Mouse (Mus musculus) forebrain, embryonic 12.5 days (tissue): ENCODE data around the gene Slc25a24. TPM values are rescaled to one million over a fixed set of nuclear protein-coding genes. Genes with fewer than 3 reads are reported as not detected.
A peak's percentile ranks its signal among the peaks of the same experiment; 100 is the strongest.

ENCODE experiments used
- ATAC-seq: fragments of 200-750 bp; cut with Nextera tagmentation; 2 replicates; pipeline ENCODE4 v1.8.0; 2017; ENCODE audit warnings: moderate TSS enrichment; ENCODE audit not compliant: low FRiP score
- H3K27ac ChIP-seq: fragments of 300-500 bp; sonication (generic); 2 replicates; pipeline ENCODE4 v1.5.1; 2016; ENCODE audit warnings: mild to moderate bottlenecking
- H3K27me3 ChIP-seq: fragments of 300-500 bp; sonication (generic); 2 replicates; pipeline ENCODE4 v1.6.1; 2016; ENCODE audit warnings: mild to moderate bottlenecking
- H3K36me3 ChIP-seq: fragments of 300-500 bp; sonication (generic); replicated peaks from 2 replicates; pipeline ENCODE4 v1.6.1; 2016; ENCODE audit warnings: mild to moderate bottlenecking
- H3K4me1 ChIP-seq: fragments of 300-500 bp; sonication (generic); 2 replicates; pipeline ENCODE4 v1.6.1; 2016
- H3K4me2 ChIP-seq: fragments of 300-500 bp; sonication (generic); 2 replicates; pipeline ENCODE4 v1.6.1; 2016; ENCODE audit warnings: mild to moderate bottlenecking, moderate library complexity
- H3K4me3 ChIP-seq: fragments of 300-500 bp; sonication (generic); replicated peaks from 2 replicates; pipeline ENCODE4 v1.5.1; 2016; ENCODE audit warnings: mild to moderate bottlenecking
- H3K9ac ChIP-seq: fragments of 300-500 bp; sonication (generic); 2 replicates; pipeline ENCODE4 v1.6.1; 2016; ENCODE audit warnings: mild to moderate bottlenecking
- H3K9me3 ChIP-seq: fragments of 300-500 bp; sonication (generic); 2 replicates; pipeline ENCODE4 v1.6.1; 2016
- WGBS: fragments of 180-500 bp; shearing (Covaris S2); methylation state at CpG from one replicate; pipeline ENCODE4 v1.1.7; 2016; 5-methylcytosine and 5-hydroxymethylcytosine counted together
- polyA plus RNA-seq: library from polyadenylated mRNA; unstranded; fragments of >200 nt; fragmentation: Nextera tagmentation; extraction: Ambion mirVana; gene quantifications from 2 replicates; pipeline ENCODE4 v1.2.1, GENCODE M21; 2016

Slc25a24 gene
- polyA plus RNA-seq: 17.1 and 21.5 TPM in 2 replicates

- H3K4me2 ChIP-seq: peak within 1 kb of the TSS; percentile 77
- H3K36me3 ChIP-seq: no peaks in the 10 kb centered on the region
- peak within 1 kb of the TSS; percentile 89 for H3K9ac ChIP-seq
- H3K4me3 ChIP-seq: peak within 1 kb of the TSS; percentile 77
- H3K27ac ChIP-seq: peak within 1 kb of the TSS; percentile 63
- peak; percentile 90 for ATAC-seq
- 2% methylated on average over 34 of the region's 49 CpGs for WGBS
- H3K4me1 ChIP-seq: peaks cover 12% of the 10 kb centered on the region
- H3K27me3 ChIP-seq: peaks cover 4% of the 10 kb centered on the region; the same call in 1 of the 2 replicates
- no peaks in the 10 kb centered on the region for H3K9me3 ChIP-seq
Observed at GRCm38 (mm10) chr3:109122641-109123530, at the start of gene Slc25a24. Gene Slc25a24, plus strand, starts transcription at chr3:109123149.

GRCm38 (mm10) chr3:109080169-109080568, 42.8 kb upstream of the Slc25a24 start, which contains the start of gene Slc25a54:
Gene Slc25a54, plus strand, starts transcription at chr3:109080469.
- Histone ChIP-seq H3K9me3 (no peaks in the 10 kb centered on the region), H3K27ac (no peak within 1 kb of the TSS), H3K27me3 (no peaks in the 10 kb centered on the region), H3K4me3 (no peak within 1 kb of the TSS), H3K4me1 (no peaks in the 10 kb centered on the region), H3K36me3 (no peaks in the 10 kb centered on the region), H3K9ac (no peak within 1 kb of the TSS), H3K4me2 (no peak within 1 kb of the TSS)
- ATAC-seq: no peak
- 93% methylated on average over 17 of the region's 17 CpGs for WGBS

- Histone ChIP-seq H3K9me3 (no peaks in the 10 kb centered on the region), H3K36me3 (no peaks in the 10 kb centered on the region), H3K4me3 (no peak overlapping the region), H3K4me1 (0 out of 2 replicates have a peak, but pooled peaks cover 2% of the 10 kb centered on the region), H3K27ac (no peak overlapping the region), H3K27me3 (0 out of 2 replicates have a peak, but pooled peaks cover 3% of the 10 kb centered on the region), H3K4me2 (no peak overlapping the region), H3K9ac (no peak overlapping the region)
- no peak for ATAC-seq
- 97% methylated on average over 2 of the region's 2 CpGs for WGBS
Observed at GRCm38 (mm10) chr3:109084418-109084817, 38.5 kb upstream of the Slc25a24 start.

GRCm38 (mm10) chr3:109088460-109088859, 34.5 kb upstream of the Slc25a24 start:
- no peak for ATAC-seq
- Histone ChIP-seq H3K36me3 (no peaks in the 10 kb centered on the region), H3K9ac (no peak overlapping the region), H3K4me1 (0 out of 2 replicates have a peak, but pooled peaks cover 2% of the 10 kb centered on the region), H3K27ac (no peak overlapping the region), H3K9me3 (no peaks in the 10 kb centered on the region), H3K4me2 (no peak overlapping the region), H3K27me3 (0 out of 2 replicates have a peak, but pooled peaks cover 3% of the 10 kb centered on the region), H3K4me3 (no peak overlapping the region)
- WGBS: 8% methylated on average over 2 of the region's 2 CpGs

GRCm38 (mm10) chr3:109104702-109105101, 18.2 kb upstream of the Slc25a24 start:
- Histone ChIP-seq H3K36me3 (no peaks in the 10 kb centered on the region), H3K4me1 (no peaks in the 10 kb centered on the region), H3K27ac (no peak overlapping the region), H3K9me3 (no peaks in the 10 kb centered on the region), H3K9ac (no peak overlapping the region), H3K4me3 (no peak overlapping the region), H3K4me2 (no peak overlapping the region), H3K27me3 (no peaks in the 10 kb centered on the region)
- ATAC-seq: no peak
- WGBS: 72% methylated on average over 8 of the region's 8 CpGs

GRCm38 (mm10) chr3:109117136-109117535, 5.8 kb upstream of the Slc25a24 start:
- H3K9me3 ChIP-seq: no peaks in the 10 kb centered on the region

GRCm38 (mm10) chr3:109119562-109119961, 3.4 kb upstream of the Slc25a24 start:
- H3K36me3 ChIP-seq: no peaks in the 10 kb centered on the region
- 92% methylated on average over 5 of the region's 5 CpGs for WGBS
- H3K27me3 ChIP-seq: peaks cover 4% of the 10 kb centered on the region; the same call in 1 of the 2 replicates
- no peaks in the 10 kb centered on the region for H3K9me3 ChIP-seq
- no peak overlapping the region for H3K9ac ChIP-seq
- ATAC-seq: no peak
- H3K4me1 ChIP-seq: peaks cover 12% of the 10 kb centered on the region
- no peak overlapping the region for H3K27ac ChIP-seq
- no peak overlapping the region for H3K4me3 ChIP-seq
- no peak overlapping the region for H3K4me2 ChIP-seq

More at GRCm38 (mm10) chr3:109117136-109117535, 5.8 kb upstream of the Slc25a24 start:
- ATAC-seq: no peak
- H3K4me2 ChIP-seq: no peak overlapping the region
- H3K27ac ChIP-seq: no peak overlapping the region
- no peaks in the 10 kb centered on the region for H3K36me3 ChIP-seq
- H3K27me3 ChIP-seq: peaks cover 4% of the 10 kb centered on the region; the same call in 1 of the 2 replicates
- H3K4me1 ChIP-seq: no peaks in the 10 kb centered on the region
- H3K9ac ChIP-seq: no peak overlapping the region
- no peak overlapping the region for H3K4me3 ChIP-seq

GRCm38 (mm10) chr3:109119973-109120372, 3.0 kb upstream of the Slc25a24 start:
- Histone ChIP-seq H3K9me3 (no peaks in the 10 kb centered on the region), H3K36me3 (no peaks in the 10 kb centered on the region), H3K27ac (no peak overlapping the region), H3K4me1 (peaks cover 12% of the 10 kb centered on the region), H3K4me3 (no peak overlapping the region), H3K27me3 (peaks cover 4% of the 10 kb centered on the region; the same call in 1 of the 2 replicates), H3K9ac (no peak overlapping the region), H3K4me2 (no peak overlapping the region)
- WGBS: 87% methylated on average over 5 of the region's 5 CpGs
- no peak for ATAC-seq

- H3K9ac ChIP-seq: peak overlapping the region; percentile 89
- H3K4me1 ChIP-seq: peaks cover 12% of the 10 kb centered on the region
- H3K4me2 ChIP-seq: peak overlapping the region; percentile 77
- peak overlapping the region; percentile 77 for H3K4me3 ChIP-seq
- no peaks in the 10 kb centered on the region for H3K36me3 ChIP-seq
- 0 out of 2 replicates have a peak, but pooled peaks have one; percentile 4 for ATAC-seq
- 12% methylated on average over 8 of the region's 8 CpGs for WGBS
- peaks cover 4% of the 10 kb centered on the region; the same call in 1 of the 2 replicates for H3K27me3 ChIP-seq
- H3K9me3 ChIP-seq: no peaks in the 10 kb centered on the region
- peak overlapping the region; percentile 63; the same call in 1 of the 2 replicates for H3K27ac ChIP-seq
Observed at GRCm38 (mm10) chr3:109123531-109123981, 607 bp downstream of the Slc25a24 start.

GRCm38 (mm10) chr3:109124091-109124490, 1.1 kb downstream of the Slc25a24 start:
- no peak for ATAC-seq
- Histone ChIP-seq H3K9ac (no peak overlapping the region), H3K4me3 (peak overlapping the region; percentile 77), H3K4me2 (peak overlapping the region; percentile 77), H3K36me3 (no peaks in the 10 kb centered on the region), H3K27me3 (peaks cover 4% of the 10 kb centered on the region; the same call in 1 of the 2 replicates), H3K9me3 (no peaks in the 10 kb centered on the region), H3K4me1 (peaks cover 12% of the 10 kb centered on the region), H3K27ac (no peak overlapping the region)
- WGBS: 62% methylated on average over 4 of the region's 4 CpGs

- H3K4me1 ChIP-seq: peaks cover 12% of the 10 kb centered on the region
- 88% methylated on average over 6 of the region's 6 CpGs for WGBS
- H3K9me3 ChIP-seq: no peaks in the 10 kb centered on the region
- no peak overlapping the region for H3K4me3 ChIP-seq
- no peaks in the 10 kb centered on the region for H3K36me3 ChIP-seq
- H3K27ac ChIP-seq: no peak overlapping the region
- ATAC-seq: no peak
- H3K27me3 ChIP-seq: peaks cover 4% of the 10 kb centered on the region; the same call in 1 of the 2 replicates
- no peak overlapping the region for H3K4me2 ChIP-seq
- no peak overlapping the region for H3K9ac ChIP-seq
Observed at GRCm38 (mm10) chr3:109125531-109125930, 2.6 kb downstream of the Slc25a24 start.

GRCm38 (mm10) chr3:109129768-109130167, 6.8 kb downstream of the Slc25a24 start:
- ATAC-seq: no peak
- 73% methylated on average over 5 of the region's 5 CpGs for WGBS
- Histone ChIP-seq H3K27me3 (no peaks in the 10 kb centered on the region), H3K4me3 (no peak overlapping the region), H3K9me3 (no peaks in the 10 kb centered on the region), H3K9ac (no peak overlapping the region), H3K36me3 (no peaks in the 10 kb centered on the region), H3K27ac (no peak overlapping the region), H3K4me2 (no peak overlapping the region), H3K4me1 (no peaks in the 10 kb centered on the region)
